Mouse (Mus musculus): Measurements from ENCODE around the gene Mpl. TPM values are rescaled to one million over a fixed set of nuclear protein-coding genes. Genes with fewer than 3 reads are reported as not detected.

The Mpl gene
- polyA plus RNA-seq, 1 experiment from 2014 or later: 1.2 TPM

DNA sequence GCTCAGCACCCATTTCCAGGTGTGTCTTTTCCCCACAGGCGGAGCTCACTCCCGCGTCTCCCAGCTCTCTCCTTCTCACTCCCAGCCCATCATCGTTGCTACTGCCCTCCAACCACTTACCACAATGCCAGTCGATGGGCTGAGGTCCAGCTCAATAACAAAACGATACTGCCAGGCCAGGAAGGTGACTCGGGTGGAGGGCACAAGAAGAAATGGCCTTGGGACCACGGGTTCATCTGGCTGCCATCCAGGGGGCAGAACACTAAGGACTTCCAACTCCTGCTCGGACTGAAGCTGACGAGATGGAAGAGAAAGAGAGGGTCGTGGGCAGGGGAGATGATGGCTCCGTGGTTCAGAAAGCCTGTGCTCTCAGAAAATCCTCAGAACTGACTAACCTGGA, 54.6 kb downstream of the Mpl start:
- Histone ChIP-seq H3K36me3 (replicated peaks; ENCODE audit: control insufficient read depth, insufficient read depth, low read depth, low read length) (peaks cover 4% of the 10 kb centered on the region; the same call in 1 of the 2 replicates), H3K9me3 (replicated peaks; ENCODE audit: control insufficient read depth, low read length) (no peaks in the 10 kb centered on the region), H3K4me3 (ENCODE audit: low read depth, low read length) (no peak overlapping the region), H3K4me2 (ENCODE audit: low read depth, low read length) (no peak overlapping the region), H3K4me1 (ENCODE audit: control insufficient read depth, insufficient read depth, low read length) (no peaks in the 10 kb centered on the region), H3K27me3 (ENCODE audit: control insufficient read depth, insufficient read depth, low read length) (no peaks in the 10 kb centered on the region), H3K9ac (replicated peaks; ENCODE audit: low read length) (no peak overlapping the region), H3K27ac (replicated peaks; ENCODE audit: low read depth, low read length) (no peak overlapping the region)
- DNase-seq (ENCODE audit: low spot score) (no peak), ATAC-seq (replicated peaks; ENCODE audit: insufficient number of reproducible peaks, low FRiP score, low TSS enrichment, low read depth) (no peak)
- WGBS: 90% methylated on average over 12 of the region's 12 CpGs

DNA sequence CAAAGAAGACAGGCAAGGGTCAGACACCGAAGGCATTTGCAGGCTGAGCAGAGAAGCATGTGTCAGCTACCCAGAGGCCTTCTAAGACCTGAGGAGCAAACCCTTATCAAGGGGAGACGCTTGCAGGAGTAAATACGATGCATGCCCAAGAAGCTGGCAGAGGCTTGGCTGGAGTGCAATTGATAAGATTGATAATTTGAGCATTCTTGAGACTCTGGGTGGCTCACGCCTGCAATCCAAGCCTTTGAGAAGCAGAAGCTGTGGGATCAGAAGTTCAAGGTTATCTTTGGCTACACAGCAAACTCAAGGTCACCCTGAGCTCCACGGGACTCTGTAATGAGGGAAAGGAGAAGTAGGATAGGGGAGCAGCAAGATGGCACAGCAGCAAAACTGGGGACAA, 55.4 kb downstream of the Mpl start:
- no peak for DNase-seq (ENCODE audit: low spot score)
- no peak for ATAC-seq (replicated peaks; ENCODE audit: insufficient number of reproducible peaks, low FRiP score, low TSS enrichment, low read depth)
- 94% methylated on average over 5 of the region's 5 CpGs for WGBS
- H3K4me1 ChIP-seq (ENCODE audit: control insufficient read depth, insufficient read depth, low read length): no peaks in the 10 kb centered on the region
- H3K9ac ChIP-seq (replicated peaks; ENCODE audit: low read length): no peak overlapping the region
- no peak overlapping the region for H3K4me2 ChIP-seq (ENCODE audit: low read depth, low read length)
- H3K9me3 ChIP-seq (replicated peaks; ENCODE audit: control insufficient read depth, low read length): no peaks in the 10 kb centered on the region
- no peaks in the 10 kb centered on the region for H3K27me3 ChIP-seq (ENCODE audit: control insufficient read depth, insufficient read depth, low read length)
- peaks cover 8% of the 10 kb centered on the region; the same call in 1 of the 2 replicates for H3K36me3 ChIP-seq (replicated peaks; ENCODE audit: control insufficient read depth, insufficient read depth, low read depth, low read length)
- H3K4me3 ChIP-seq (ENCODE audit: low read depth, low read length): no peak overlapping the region
- H3K27ac ChIP-seq (replicated peaks; ENCODE audit: low read depth, low read length): no peak overlapping the region

DNA sequence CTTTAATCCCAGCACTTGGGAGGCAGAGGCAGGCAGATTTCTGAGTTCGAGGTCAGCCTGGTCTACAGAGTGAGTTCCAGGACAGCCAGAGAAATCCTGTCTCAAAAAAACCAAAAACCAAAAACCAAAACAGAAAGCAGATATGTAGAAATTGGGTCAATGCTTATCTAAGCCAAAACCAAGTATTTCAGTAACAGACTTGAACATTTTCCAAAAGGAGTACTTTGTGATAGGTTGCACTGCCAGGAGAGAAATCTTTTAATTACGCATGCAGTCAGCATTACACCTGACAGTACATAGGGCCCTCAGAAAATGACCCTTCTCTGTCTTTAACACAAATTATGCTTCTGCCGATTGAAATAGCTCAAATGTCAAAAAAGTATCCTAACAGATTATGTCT, 55.9 kb downstream of the Mpl start:
- DNase-seq (ENCODE audit: low spot score) (no peak), ATAC-seq (replicated peaks; ENCODE audit: insufficient number of reproducible peaks, low FRiP score, low TSS enrichment, low read depth) (no peak)
- Histone ChIP-seq H3K27me3 (ENCODE audit: control insufficient read depth, insufficient read depth, low read length) (no peaks in the 10 kb centered on the region), H3K27ac (replicated peaks; ENCODE audit: low read depth, low read length) (no peak overlapping the region), H3K4me1 (ENCODE audit: control insufficient read depth, insufficient read depth, low read length) (no peaks in the 10 kb centered on the region), H3K4me2 (ENCODE audit: low read depth, low read length) (no peak overlapping the region), H3K9ac (replicated peaks; ENCODE audit: low read length) (no peak overlapping the region), H3K36me3 (replicated peaks; ENCODE audit: control insufficient read depth, insufficient read depth, low read depth, low read length) (peaks cover 8% of the 10 kb centered on the region), H3K9me3 (replicated peaks; ENCODE audit: control insufficient read depth, low read length) (no peaks in the 10 kb centered on the region), H3K4me3 (ENCODE audit: low read depth, low read length) (no peak overlapping the region)
- WGBS: 91% methylated on average over 3 of the region's 3 CpGs

DNA sequence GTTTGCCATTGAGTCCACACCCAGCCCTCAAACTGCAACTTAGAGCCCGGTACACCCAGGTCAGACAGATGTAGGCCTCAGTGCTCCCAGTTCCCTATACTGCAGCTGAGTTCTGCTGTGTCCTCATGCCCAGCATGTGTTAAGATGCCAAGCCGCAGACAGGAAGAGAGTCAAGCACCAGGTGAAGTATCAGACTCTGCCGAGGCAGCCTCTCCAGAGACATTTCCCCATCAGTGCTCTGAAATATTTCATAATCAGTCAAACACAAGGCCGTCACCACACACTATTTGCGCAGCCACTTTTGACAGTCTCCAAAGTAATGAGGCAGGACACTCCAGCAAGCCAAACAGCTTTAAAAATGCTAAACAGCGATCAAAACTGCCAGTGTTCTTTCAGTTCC, 58.9 kb downstream of the Mpl start:
- Histone ChIP-seq H3K4me3 (ENCODE audit: low read depth, low read length) (no peak overlapping the region), H3K27me3 (ENCODE audit: control insufficient read depth, insufficient read depth, low read length) (no peaks in the 10 kb centered on the region), H3K27ac (replicated peaks; ENCODE audit: low read depth, low read length) (no peak overlapping the region), H3K36me3 (replicated peaks; ENCODE audit: control insufficient read depth, insufficient read depth, low read depth, low read length) (peaks cover 8% of the 10 kb centered on the region), H3K4me1 (ENCODE audit: control insufficient read depth, insufficient read depth, low read length) (no peaks in the 10 kb centered on the region), H3K9me3 (replicated peaks; ENCODE audit: control insufficient read depth, low read length) (no peaks in the 10 kb centered on the region), H3K9ac (replicated peaks; ENCODE audit: low read length) (no peak overlapping the region), H3K4me2 (ENCODE audit: low read depth, low read length) (no peak overlapping the region)
- ATAC-seq (replicated peaks; ENCODE audit: insufficient number of reproducible peaks, low FRiP score, low TSS enrichment, low read depth) (no peak), DNase-seq (ENCODE audit: low spot score) (no peak)
- 91% methylated on average over 6 of the region's 6 CpGs for WGBS

DNA sequence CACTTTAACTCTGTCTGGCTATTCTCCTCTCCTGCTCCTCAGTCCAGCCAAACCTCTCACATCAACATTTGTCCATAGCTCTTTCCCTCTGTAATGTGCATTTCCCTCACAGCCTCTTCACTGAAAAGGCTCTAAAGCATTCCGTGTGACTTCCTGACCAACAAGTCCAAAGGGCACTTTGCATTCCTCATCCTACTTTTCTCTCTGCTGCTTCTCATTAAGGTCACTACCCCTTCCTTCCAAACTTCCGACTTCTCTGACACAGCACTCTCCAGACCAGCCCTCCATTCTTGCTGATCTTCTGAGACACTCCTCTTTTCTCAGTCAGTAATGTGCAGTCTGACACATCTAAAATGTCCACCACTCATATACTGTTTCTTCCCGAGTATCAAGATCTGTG, 60.9 kb downstream of the Mpl start:
- 59% methylated on average over 3 of the region's 3 CpGs for WGBS
- Histone ChIP-seq H3K27me3 (ENCODE audit: control insufficient read depth, insufficient read depth, low read length) (no peaks in the 10 kb centered on the region), H3K4me3 (ENCODE audit: low read depth, low read length) (no peak overlapping the region), H3K9ac (replicated peaks; ENCODE audit: low read length) (no peak overlapping the region), H3K36me3 (replicated peaks; ENCODE audit: control insufficient read depth, insufficient read depth, low read depth, low read length) (peaks cover 8% of the 10 kb centered on the region), H3K4me2 (ENCODE audit: low read depth, low read length) (no peak overlapping the region), H3K9me3 (replicated peaks; ENCODE audit: control insufficient read depth, low read length) (no peaks in the 10 kb centered on the region), H3K27ac (replicated peaks; ENCODE audit: low read depth, low read length) (no peak overlapping the region), H3K4me1 (ENCODE audit: control insufficient read depth, insufficient read depth, low read length) (no peaks in the 10 kb centered on the region)
- DNase-seq (ENCODE audit: low spot score) (no peak), ATAC-seq (replicated peaks; ENCODE audit: insufficient number of reproducible peaks, low FRiP score, low TSS enrichment, low read depth) (no peak)

DNA sequence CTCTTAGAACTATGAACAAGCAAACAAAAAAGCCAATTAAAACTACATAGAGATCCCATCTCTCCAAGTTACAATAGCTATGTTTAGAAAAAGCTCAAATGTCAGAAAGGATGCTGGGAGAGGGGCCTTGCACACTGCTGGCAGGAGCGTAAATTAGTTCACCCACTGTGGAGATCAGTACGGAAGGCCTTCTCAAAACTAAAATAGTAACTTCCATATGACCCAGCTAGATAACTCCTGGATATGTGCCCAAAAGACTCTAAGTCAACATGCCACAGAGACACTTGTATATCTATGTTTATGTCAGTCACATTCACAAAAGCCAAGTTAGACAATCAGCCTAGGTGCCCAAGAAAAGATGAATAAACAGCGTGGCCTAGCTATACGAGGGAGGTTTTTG, 62.0 kb downstream of the Mpl start:
- no peaks in the 10 kb centered on the region for H3K4me1 ChIP-seq (ENCODE audit: control insufficient read depth, insufficient read depth, low read length)
- ATAC-seq (replicated peaks; ENCODE audit: insufficient number of reproducible peaks, low FRiP score, low TSS enrichment, low read depth) (no peak), DNase-seq (ENCODE audit: low spot score) (no peak)
- 88% methylated on average over 4 of the region's 4 CpGs for WGBS
- no peak overlapping the region for H3K27ac ChIP-seq (replicated peaks; ENCODE audit: low read depth, low read length)
- H3K9ac ChIP-seq (replicated peaks; ENCODE audit: low read length): no peak overlapping the region
- H3K36me3 ChIP-seq (replicated peaks; ENCODE audit: control insufficient read depth, insufficient read depth, low read depth, low read length): peaks cover 8% of the 10 kb centered on the region
- H3K27me3 ChIP-seq (ENCODE audit: control insufficient read depth, insufficient read depth, low read length): no peaks in the 10 kb centered on the region
- no peak overlapping the region for H3K4me3 ChIP-seq (ENCODE audit: low read depth, low read length)
- H3K4me2 ChIP-seq (ENCODE audit: low read depth, low read length): no peak overlapping the region
- no peaks in the 10 kb centered on the region for H3K9me3 ChIP-seq (replicated peaks; ENCODE audit: control insufficient read depth, low read length)

DNA sequence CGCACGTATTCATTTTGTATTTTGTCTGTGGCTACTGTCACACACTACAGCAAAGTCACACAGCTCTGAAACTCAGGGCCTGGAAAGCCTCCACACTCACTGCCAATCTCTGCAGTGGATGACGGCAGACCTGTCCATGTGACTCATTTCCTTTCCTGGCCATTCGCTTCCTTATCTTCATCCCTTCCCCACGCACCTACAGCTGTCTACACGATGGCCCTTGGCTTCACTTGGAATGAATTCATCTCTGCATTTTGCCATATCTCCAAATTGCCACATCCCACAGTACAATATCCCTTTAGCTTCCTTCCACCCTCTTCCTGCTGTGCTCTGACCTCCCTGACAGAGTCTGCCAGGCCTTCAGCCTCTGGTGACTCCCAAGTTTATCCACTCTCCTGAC, 62.8 kb downstream of the Mpl start:
- H3K4me3 ChIP-seq (ENCODE audit: low read depth, low read length): no peak overlapping the region
- H3K4me1 ChIP-seq (ENCODE audit: control insufficient read depth, insufficient read depth, low read length): no peaks in the 10 kb centered on the region
- H3K9me3 ChIP-seq (replicated peaks; ENCODE audit: control insufficient read depth, low read length): no peaks in the 10 kb centered on the region
- H3K9ac ChIP-seq (replicated peaks; ENCODE audit: low read length): no peak overlapping the region
- 92% methylated on average over 6 of the region's 6 CpGs for WGBS
- peaks cover 8% of the 10 kb centered on the region for H3K36me3 ChIP-seq (replicated peaks; ENCODE audit: control insufficient read depth, insufficient read depth, low read depth, low read length)
- DNase-seq (ENCODE audit: low spot score) (no peak), ATAC-seq (replicated peaks; ENCODE audit: insufficient number of reproducible peaks, low FRiP score, low TSS enrichment, low read depth) (no peak)
- H3K27me3 ChIP-seq (ENCODE audit: control insufficient read depth, insufficient read depth, low read length): no peaks in the 10 kb centered on the region
- no peak overlapping the region for H3K4me2 ChIP-seq (ENCODE audit: low read depth, low read length)
- H3K27ac ChIP-seq (replicated peaks; ENCODE audit: low read depth, low read length): no peak overlapping the region

All from embryonic facial prominence, embryonic 11.5 days (tissue).